Mouse (Mus musculus): ENCODE measurements at regions not wholly inside any gene's neighbourhood (a gene's known extent, or its start where the extent isn't known, plus 50 kb on each side); places are given as distances from the start of the nearest gene placed in this dataset.

GRCm38 (mm10) chr8:126713181-126713580, 119.4 kb upstream of the Irf2bp2 start:
- no peak for TF ChIP-seq CTCF (IDR thresholded peaks at IDR 0.05; ENCODE audit: borderline replicate concordance, insufficient read depth, low read length)
- TF ChIP-seq POLR2A (IDR thresholded peaks at IDR 0.05; ENCODE audit: low read depth, low read length), result no peak

All from embryonic fibroblast, embryonic 13.5 days (primary cell).